Mouse (Mus musculus) left cerebral cortex, adult 9 months (tissue): Measurements from ENCODE around the gene Dnah2.

ENCODE experiments used
- DNase-seq, 2 experiments: peaks; one replicate each; pipeline ENCODE4 v3.0.0; 2022; ENCODE audit warnings: low spot score in 2 of 2

The Dnah2 gene

DNA sequence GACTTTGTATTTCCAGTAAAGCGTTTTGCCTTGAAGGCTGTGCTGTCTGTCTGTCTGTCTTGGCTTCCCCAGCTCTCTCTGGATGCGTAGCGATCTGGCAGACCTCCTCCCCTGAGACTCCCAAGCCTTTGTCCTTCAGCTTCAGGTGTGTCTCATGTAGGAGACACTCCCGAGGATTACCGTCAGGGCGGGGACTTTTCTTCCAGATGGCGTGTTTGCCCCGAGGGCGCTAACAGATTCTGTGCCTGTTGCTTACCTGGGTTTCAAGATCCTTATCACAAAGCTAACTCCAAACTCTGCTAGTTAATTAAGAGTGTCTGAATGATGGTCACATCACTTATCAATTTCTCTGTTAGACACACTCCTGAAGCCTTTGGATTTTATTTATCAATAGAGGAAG is 79.6 kb downstream of the Dnah2 start:
- DNase-seq, result no peak

GRCm38 (mm10) chr11:69463996-69464395 is 84.9 kb downstream of the Dnah2 start:
- peak; percentile 19 to 39 for DNase-seq

DNA sequence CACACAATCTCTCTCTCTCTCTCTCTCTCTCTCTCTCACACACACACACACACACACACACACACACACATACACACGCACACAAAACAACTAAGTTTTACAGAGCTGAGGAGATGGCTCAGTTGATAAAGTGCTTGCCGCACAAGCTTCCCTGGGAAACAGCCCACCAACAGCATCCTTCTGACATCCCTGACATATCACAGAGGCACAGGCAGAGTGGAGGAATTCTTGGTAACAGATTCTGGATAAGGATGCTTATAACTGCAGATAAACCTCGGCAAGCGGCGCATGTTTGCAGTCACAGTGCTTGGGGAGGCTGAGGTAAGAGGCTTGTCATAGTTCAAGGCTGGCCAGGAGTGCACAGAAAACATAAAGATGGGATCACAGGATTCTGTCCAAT is 87.3 kb downstream of the Dnah2 start:
- DNase-seq, result no peak

GRCm38 (mm10) chr11:69459883-69460282 is 89.0 kb downstream of the Dnah2 start:
- DNase-seq, result no peak

DNA sequence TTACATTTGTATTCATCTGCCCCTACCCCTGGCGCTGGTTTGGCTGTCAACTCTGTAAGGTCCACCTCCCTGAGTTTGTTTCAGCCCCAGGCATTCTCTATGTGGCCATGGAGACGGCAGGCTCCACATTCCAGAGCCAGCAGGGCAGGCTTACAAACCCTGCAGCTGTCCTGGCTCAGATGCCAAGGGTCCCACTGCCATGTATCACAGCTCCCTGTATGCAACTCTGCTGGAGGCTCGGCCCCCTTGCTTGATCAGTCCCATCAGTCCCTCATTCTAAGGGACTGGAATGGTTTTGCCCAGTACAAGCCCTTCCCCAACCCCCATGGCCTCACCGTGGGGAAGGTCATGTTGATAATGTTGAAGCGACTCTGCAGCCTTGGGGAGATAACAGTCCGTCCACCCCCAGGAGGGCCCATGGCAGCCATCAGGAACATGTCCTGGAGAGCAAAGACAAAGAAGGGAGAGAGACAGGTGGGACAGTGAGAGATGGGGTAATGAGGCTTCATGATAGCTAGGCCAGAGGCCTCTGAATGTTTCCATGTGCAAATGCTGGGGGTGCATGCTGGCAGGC is 91.8 kb downstream of the Dnah2 start:
- no peak for DNase-seq

DNA sequence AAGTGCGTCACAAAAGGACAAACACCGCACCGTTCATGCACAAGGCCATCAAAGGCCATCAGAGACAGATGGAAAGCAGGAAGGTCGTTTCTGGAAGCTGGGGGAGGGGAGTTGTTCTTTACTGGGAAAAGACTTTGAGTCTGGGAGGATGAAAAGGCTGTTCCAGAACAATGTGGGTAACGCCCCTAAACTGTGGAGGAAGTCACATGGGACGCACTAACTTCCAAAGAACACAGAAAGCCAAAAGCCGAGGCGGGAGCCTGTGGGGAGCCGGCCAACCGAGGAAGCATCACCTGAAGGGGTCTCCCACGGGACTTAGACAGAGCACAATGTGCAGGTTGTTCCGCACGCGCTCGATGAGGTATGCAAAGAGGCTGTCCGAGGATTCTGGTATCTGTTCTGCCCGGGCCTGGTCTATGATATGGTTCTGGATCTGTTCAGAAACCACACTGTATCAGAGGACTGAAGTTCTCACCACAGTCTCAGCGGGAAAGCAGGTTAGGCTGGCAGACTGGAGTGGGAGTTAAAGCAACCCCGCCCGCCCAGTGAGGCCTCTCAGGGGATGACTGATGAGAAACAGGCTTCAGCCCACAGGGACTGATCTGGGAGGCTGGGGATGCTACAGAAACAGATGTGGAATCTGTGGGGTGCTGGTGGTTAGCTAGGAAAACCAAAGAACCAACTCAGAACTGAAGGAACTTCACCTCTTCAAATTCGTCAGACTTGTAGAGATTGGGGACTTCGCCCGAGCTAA is 96.6 kb downstream of the Dnah2 start:
- no peak for DNase-seq

- DNase-seq, result no peak
These were observed 101.6 kb downstream of the Dnah2 start for GRCm38 (mm10) chr11:69447299-69447698.

DNA sequence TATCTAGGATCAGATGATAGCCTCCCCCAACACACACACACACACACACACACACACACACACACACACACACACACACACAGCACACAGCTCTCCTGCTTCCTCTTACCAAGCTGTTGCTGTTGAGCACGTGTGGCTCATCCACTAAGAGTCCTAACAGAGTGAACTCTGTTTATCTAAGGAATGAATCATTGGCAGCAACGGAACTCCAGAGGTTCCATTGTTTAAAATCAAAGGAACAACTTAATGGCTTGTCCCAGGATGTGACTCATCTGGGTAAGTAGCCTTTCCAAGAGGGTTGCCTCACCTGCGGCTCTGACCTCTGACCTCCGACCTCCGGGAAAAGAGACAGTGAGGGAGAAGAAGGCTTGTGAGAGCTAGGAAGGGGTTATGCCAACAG is 105.6 kb downstream of the Dnah2 start:
- no peak for DNase-seq

- no peak for DNase-seq
These were observed 111.6 kb downstream of the Dnah2 start for GRCm38 (mm10) chr11:69437291-69437690.

GRCm38 (mm10) chr11:69433189-69433588 is 115.7 kb downstream of the Dnah2 start:
- DNase-seq, result no peak

DNA sequence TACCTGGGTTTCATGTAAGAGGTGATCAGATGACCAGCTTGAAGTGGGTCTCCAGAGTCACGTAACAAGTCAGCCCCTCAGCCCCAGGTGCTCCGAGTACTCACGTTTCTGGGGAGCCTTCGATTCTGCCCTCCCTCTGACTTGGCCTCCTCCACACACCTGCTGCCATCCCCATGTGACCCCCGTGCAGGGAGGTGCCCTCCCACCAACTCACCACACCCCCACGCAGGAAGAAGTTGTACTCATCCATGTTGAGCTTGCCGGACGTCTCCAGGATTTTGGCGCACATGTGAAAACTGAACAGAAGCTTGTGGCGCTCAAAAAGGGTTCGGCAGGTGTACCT is 116.3 kb downstream of the Dnah2 start:
- no peak for DNase-seq

- DNase-seq, result peak in 1 of 2 experiments; percentile 80
These were observed 116.9 kb downstream of the Dnah2 start for GRCm38 (mm10) chr11:69431829-69432639.

DNA sequence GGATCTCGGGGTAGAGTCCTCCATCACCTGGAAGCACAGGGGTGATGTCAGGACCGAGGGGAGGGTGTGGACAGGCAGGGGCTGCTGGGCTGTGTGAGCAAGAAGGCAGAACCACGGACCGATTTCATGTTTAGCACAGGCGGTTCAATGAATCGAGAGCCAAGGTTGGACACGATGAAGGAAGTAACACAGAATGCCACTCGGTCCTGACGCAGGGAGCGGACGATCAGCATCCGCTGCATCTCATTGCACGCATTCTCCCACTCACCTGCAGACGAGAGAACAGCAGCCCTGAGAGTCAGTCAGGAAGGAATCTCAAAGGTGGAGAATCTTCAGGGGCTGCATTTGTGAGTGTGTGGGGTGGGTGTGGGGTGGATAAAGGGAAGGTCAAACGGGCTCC is 118.3 kb downstream of the Dnah2 start:
- no peak for DNase-seq

DNA sequence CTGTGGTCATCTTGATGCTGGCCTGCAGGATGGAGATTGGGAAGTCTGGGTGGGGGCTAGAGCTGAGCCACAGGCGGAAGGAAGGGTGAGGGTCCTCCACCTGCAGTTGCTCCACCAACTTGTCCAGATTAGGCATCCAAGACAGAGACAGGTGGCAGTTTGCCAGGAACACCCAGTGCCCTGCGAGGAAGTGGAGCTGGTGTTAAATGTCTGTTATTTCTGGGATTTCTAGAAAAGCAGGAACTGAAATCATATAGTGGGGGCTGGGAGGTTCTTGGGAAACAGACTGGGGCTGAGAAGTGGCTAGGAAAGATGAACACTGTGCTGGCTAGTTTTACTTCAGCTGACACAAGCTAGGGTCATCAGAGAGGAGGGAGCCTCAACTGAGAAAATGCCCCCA is 119.6 kb downstream of the Dnah2 start:
- DNase-seq, result no peak

GRCm38 (mm10) chr11:69428751-69429150 is 120.2 kb downstream of the Dnah2 start:
- DNase-seq, result no peak

DNA sequence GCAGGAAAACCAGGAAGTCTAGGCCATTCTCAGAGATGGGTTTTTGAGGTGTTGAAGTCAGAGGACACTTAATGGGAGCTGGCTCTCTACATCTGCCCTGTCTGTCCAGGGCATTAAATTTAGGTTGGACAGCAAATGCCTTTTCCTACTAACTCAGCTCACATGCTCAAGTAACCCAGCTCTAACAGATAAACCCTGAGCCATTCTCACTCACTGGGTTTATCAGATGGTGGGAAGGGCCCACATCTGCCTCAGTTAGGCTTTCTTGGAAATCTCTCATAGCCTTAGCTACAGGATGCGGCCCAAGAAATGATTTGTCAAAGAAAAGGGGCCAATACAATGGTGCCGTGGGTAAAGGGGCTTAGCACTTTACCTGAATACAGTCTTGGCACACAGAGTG is 122.7 kb downstream of the Dnah2 start:
- DNase-seq, result no peak

DNA sequence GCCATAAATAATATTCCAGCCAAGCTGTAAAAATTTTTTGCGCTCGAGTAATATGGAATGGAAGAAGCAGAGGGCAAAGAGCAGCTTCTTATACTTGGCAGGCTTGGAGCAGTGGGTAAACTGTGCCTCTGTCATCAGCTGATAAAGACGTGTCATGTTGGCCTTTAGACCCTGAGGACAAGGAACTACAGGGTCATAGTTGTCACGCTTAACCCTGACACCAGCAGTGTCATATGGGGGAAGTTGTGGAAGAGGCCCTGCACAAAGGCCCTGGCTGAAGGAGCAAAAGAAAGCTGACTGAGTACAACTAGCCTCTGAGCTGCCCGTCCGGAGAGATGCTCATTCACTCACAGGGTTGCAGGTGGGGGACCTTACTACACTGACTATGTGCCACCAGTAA is 125.0 kb downstream of the Dnah2 start:
- no peak for DNase-seq

DNA sequence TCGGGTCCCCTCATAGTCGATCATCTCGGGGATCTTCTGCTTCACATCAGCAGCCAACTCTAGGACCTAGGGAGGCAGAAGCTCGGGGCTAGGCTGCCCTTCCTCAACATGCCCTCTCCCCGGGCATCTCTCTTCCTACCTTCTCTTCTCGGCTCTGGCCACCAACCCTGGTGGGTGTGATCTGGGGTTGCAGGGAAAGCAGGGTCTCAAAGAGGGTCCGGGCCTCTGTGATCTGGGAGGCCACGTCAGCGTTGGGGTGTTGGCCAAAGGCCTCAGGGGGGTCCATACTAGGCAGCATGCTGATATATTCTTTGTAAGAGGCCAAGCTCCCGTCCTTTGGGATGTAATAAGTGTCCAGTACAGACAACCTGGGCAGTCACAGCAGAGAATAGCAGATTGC is 126.1 kb downstream of the Dnah2 start:
- no peak for DNase-seq

- DNase-seq, result no peak
These were observed 127.6 kb downstream of the Dnah2 start for GRCm38 (mm10) chr11:69421131-69421977.

DNA sequence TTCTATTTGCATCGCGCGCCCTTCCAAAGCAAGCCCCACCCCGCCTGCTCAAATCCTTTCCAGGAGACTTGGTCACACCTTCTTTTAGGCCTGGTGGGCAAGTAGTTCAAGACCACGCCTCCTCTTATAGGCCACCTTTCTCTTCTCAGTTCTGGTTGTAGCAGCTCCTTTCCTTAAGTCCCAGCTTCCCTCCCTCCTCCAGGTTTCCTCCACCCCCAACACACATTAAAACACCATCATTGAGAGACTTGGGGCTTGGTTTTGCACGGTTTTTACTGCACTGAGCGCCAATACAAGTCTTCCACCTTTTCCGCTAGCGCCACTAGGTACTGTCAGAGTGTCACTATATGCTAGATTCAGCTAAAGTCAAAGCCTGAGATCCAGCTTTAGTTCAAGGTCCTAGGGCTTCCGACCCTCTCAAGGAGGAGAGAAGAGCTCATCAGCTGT is 128.3 kb downstream of the Dnah2 start:
- no peak for DNase-seq

DNA sequence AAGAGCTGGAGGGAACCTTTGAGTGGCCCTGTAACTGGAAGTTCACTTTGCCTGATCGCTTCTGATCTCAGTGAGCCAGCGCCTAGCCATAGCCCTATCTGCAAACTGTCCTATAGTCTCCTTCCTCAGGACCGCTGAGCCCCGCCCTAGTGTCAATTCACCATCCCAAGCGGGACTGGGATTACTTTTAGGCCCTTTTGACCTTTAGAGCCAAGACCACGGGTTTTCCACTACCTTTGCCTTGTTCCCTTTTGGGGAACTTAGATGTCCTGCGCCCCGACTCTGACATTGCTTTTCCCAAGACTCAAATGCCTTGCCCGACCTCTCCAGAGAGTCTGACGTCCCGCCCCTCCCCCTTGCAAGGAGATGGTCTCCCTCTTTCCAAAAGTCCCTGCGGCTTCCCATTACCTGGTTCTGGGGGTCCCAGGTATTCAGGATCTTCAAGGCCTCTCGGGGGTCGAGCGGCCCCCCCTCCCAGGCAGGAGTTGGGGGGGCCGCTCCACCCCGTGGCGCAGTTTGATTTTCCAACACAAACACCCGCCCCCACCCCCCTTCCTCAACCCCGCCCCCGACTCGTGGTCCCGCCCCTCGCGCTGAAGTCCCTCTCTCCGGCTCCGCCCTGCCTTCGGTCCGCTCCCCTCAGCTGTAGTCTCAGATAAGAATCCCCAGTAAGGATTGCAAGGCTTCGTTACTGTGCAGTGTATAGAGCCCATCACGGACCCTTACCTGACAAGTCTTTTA is 128.9 kb downstream of the Dnah2 start:
- no peak for DNase-seq
